Mouse (Mus musculus) liver, embryonic 16.5 days (tissue): ENCODE data around the gene Ralb. TPM values are rescaled to one million over a fixed set of nuclear protein-coding genes. Genes with fewer than 3 reads are reported as not detected.

Experiments
- ATAC-seq: fragments of 200-750 bp; cut with Nextera tagmentation; 2 replicates; pipeline ENCODE4 v1.8.0; 2017; ENCODE audit warnings: low read depth, mild to moderate bottlenecking, moderate number of reproducible peaks, moderate library complexity
- H3K27ac ChIP-seq: fragments of 300-500 bp; sonication (generic); 2 replicates; pipeline ENCODE4 v1.5.1; 2014; ENCODE audit warnings: mild to moderate bottlenecking, low read length
- H3K27me3 ChIP-seq: fragments of 300-500 bp; sonication (generic); 2 replicates; pipeline ENCODE4 v1.6.1; 2014; ENCODE audit warnings: low read depth, low read length, mixed read lengths; ENCODE audit not compliant: control insufficient read depth, insufficient read depth
- H3K36me3 ChIP-seq: fragments of 300-500 bp; sonication (generic); 2 replicates; pipeline ENCODE4 v1.6.1; 2014; ENCODE audit warnings: mild to moderate bottlenecking; ENCODE audit not compliant: control insufficient read depth, insufficient read depth
- H3K4me1 ChIP-seq: fragments of 300-500 bp; sonication (generic); 2 replicates; pipeline ENCODE4 v1.6.1; 2014; ENCODE audit warnings: low read depth, low read length, mixed read lengths; ENCODE audit not compliant: control insufficient read depth
- H3K4me2 ChIP-seq: fragments of 300-500 bp; sonication (generic); 2 replicates; pipeline ENCODE4 v1.6.1; 2014; ENCODE audit warnings: low read depth, low read length, mixed read lengths
- H3K4me3 ChIP-seq: fragments of 300-500 bp; sonication (generic); 2 replicates; pipeline ENCODE4 v1.5.1; 2014; ENCODE audit warnings: low read depth, mild to moderate bottlenecking, low read length
- H3K9ac ChIP-seq: fragments of 300-500 bp; sonication (generic); 2 replicates; pipeline ENCODE4 v1.6.1; 2014; ENCODE audit warnings: low read depth, low read length
- H3K9me3 ChIP-seq: fragments of 300-500 bp; sonication (generic); replicated peaks from 2 replicates; pipeline ENCODE4 v1.6.1; 2016; ENCODE audit warnings: low read length; ENCODE audit not compliant: control insufficient read depth
- WGBS: fragments of 180-500 bp; shearing (Covaris S2); extraction: QIAGEN DNeasy Blood & Tissue Kit; methylation state at CpG from one replicate; pipeline ENCODE4 v1.1.7; 2014; ENCODE audit not compliant: insufficient replicate concordance; 5-methylcytosine and 5-hydroxymethylcytosine counted together
- polyA plus RNA-seq: library from polyadenylated mRNA; unstranded; fragments of >200 nt; fragmentation: Nextera tagmentation; extraction: Ambion mirVana; gene quantifications from 2 replicates; pipeline ENCODE4 v1.2.1, GENCODE M21; 2015

The Ralb gene
- polyA plus RNA-seq, 1 experiment from 2014 or later, result 40.5 TPM

DNA sequence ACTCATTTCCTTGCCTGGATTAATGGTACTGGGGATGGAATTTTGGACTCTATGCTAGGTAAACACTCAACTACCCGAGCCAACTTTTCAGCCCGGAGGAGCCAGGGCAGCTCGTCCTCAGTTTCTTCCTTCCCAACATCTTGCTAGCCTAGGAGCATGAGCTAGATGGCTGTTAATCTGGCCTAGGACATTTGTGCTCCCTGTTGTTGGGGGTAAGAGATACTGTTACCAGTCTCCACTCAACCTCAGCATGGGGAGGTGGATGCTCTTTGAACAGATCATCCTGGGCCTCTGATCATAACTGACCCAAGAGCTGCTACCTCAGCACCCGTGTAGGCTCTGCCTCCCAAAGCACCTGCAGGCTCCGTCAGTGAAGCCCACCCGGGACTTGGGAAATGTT is 38.7 kb upstream of the Ralb start:
- no peak overlapping the region for H3K9ac ChIP-seq
- no peak overlapping the region for H3K27ac ChIP-seq
- H3K36me3 ChIP-seq, result no peaks in the 10 kb centered on the region
- 71% methylated on average over 6 of the region's 6 CpGs for WGBS
- no peaks in the 10 kb centered on the region for H3K27me3 ChIP-seq
- no peak overlapping the region for H3K4me3 ChIP-seq
- ATAC-seq, result no peak
- no peaks in the 10 kb centered on the region for H3K9me3 ChIP-seq
- peaks cover 10% of the 10 kb centered on the region for H3K4me1 ChIP-seq
- no peak overlapping the region for H3K4me2 ChIP-seq

DNA sequence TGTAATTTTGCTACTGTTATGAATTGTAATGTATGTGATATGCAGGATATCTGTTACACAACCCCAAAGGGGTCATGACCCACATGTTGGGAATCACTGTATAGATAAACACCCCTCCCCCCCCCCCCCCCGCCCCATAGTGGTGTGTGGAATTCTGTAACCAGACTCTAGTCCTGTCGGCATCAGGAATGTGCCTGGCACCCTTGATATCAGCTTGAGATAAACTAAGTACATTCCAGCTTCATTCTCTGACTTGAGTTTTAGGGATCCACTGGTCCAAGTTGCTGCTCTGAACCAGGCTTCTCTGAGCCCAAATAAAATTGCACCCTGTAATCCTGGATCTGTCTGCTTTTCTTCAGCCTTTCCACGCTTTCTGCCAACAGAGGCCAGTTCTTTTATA is 37.0 kb upstream of the Ralb start:
- 63% methylated on average over 3 of the region's 3 CpGs for WGBS
- no peak overlapping the region for H3K4me3 ChIP-seq
- peak overlapping the region; percentile 45 for H3K27ac ChIP-seq
- H3K4me1 ChIP-seq, result peaks cover 10% of the 10 kb centered on the region
- no peak overlapping the region for H3K4me2 ChIP-seq
- no peaks in the 10 kb centered on the region for H3K36me3 ChIP-seq
- no peaks in the 10 kb centered on the region for H3K27me3 ChIP-seq
- ATAC-seq, result peak; percentile 56
- no peak overlapping the region for H3K9ac ChIP-seq
- H3K9me3 ChIP-seq, result no peaks in the 10 kb centered on the region

DNA sequence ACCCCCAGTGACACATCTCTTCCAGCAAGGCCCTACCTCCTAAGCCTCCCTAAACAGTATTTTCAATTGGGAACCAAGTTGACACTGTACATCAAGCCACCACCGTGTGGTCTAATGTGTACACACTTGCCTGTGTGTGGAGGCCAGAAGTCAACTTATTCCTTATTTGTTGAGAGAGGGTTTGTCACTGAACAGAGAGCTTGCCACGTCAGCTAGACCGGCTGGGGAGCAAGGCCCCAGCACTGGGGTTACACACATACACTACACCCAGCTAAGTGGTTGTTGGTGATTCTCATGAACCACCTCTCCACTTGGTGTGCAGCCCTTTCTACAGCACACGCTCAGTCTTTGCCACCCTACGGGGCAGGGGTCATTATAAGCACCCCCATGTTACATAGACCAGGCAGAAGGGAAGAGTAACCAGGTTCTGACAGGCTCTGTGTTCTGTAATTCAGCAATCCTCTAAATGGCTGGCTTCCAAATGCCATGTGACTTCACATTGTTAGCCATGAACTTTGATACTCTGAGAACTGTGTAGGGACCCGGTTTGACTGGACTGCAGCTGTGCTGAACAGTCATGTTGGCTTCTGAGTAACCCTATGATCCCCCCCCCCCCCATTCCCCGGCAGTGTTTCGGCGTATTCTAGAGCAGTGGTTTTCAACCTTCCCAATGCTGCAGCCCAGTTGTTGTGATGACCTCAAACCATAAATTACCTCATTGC is 36.4 kb upstream of the Ralb start:
- WGBS, result 57% methylated on average over 9 of the region's 9 CpGs
- ATAC-seq, result peak; percentile 83

DNA sequence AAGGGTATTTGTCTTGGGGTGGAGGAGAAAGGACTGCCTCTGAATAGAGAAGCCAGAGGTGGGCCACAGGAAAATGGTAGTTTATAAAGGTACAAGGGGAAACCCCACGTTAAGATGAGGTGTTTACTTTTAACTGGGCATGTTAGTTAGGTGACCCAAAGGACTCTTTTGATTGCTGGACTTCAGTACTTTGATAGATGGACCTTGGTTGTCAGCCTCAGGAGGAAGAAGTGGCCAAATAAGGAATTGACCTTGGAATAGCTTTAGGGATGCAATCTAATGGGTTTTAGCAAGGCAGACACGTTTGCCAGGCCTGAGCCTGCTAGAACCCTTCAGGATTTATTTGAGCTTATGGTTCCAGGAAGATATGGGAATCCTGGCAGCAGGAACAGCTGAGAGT is 34.7 kb upstream of the Ralb start:
- no peaks in the 10 kb centered on the region for H3K27me3 ChIP-seq
- H3K4me2 ChIP-seq, result no peak overlapping the region
- peaks cover 5% of the 10 kb centered on the region for H3K4me1 ChIP-seq
- no peak overlapping the region for H3K27ac ChIP-seq
- H3K36me3 ChIP-seq, result no peaks in the 10 kb centered on the region
- H3K9ac ChIP-seq, result no peak overlapping the region
- no peak overlapping the region for H3K4me3 ChIP-seq
- WGBS, result 35% methylated on average over 2 of the region's 2 CpGs
- ATAC-seq, result no peak
- no peaks in the 10 kb centered on the region for H3K9me3 ChIP-seq

More for the DNA sequence above, 36.4 kb upstream of the Ralb start:
- no peaks in the 10 kb centered on the region for H3K27me3 ChIP-seq
- H3K4me3 ChIP-seq, result no peak overlapping the region
- H3K27ac ChIP-seq, result peak overlapping the region; percentile 86
- H3K4me1 ChIP-seq, result peaks cover 10% of the 10 kb centered on the region
- no peaks in the 10 kb centered on the region for H3K9me3 ChIP-seq
- no peak overlapping the region for H3K4me2 ChIP-seq
- H3K9ac ChIP-seq, result no peak overlapping the region
- no peaks in the 10 kb centered on the region for H3K36me3 ChIP-seq

DNA sequence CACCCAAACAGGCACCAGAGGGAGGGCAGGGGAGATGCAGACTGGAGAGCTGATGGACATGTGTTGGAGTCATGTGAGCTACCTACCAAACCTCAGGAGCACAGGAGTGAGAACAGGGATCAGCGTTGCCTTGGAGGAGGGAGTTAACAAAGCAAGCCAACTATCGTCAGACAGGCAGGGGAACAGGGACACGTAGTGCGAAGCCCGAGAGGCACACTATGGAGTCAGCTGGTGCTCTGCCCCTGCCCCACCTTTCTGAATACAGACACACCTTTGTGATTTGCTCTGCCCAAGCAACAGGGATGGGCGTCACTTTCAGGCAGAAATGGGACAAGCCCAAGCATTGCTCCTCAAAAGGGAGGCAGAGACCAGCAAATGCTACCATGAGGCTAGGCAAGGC is 33.1 kb upstream of the Ralb start:
- no peaks in the 10 kb centered on the region for H3K36me3 ChIP-seq
- no peak overlapping the region for H3K4me2 ChIP-seq
- WGBS, result 78% methylated on average over 6 of the region's 6 CpGs
- ATAC-seq, result no peak
- H3K4me3 ChIP-seq, result no peak overlapping the region
- H3K27ac ChIP-seq, result no peak overlapping the region
- H3K9ac ChIP-seq, result no peak overlapping the region
- H3K9me3 ChIP-seq, result no peaks in the 10 kb centered on the region
- H3K27me3 ChIP-seq, result no peaks in the 10 kb centered on the region
- H3K4me1 ChIP-seq, result no peaks in the 10 kb centered on the region; the same call in 1 of the 2 replicates

DNA sequence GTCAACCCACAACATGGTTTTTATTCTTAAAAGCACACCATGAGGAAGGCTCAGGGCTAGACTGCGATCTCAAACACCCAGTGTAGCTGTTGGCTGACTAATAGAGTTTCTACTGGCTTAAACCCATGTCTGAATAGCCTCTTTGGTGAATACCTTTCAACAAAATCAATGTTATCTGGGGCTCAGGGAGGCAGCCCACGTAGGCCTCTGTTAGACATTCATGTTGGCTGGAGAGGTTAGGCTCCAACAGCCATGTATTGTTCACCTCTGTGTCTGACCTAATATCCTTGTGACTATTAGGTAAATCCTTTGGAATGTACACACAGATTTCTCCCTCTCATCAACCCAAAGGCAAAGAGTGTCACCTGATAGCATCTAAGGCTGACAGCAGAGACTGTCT is 31.5 kb upstream of the Ralb start:
- Histone ChIP-seq H3K27me3 (no peaks in the 10 kb centered on the region), H3K4me2 (no peak overlapping the region), H3K9me3 (no peaks in the 10 kb centered on the region), H3K4me3 (no peak overlapping the region), H3K9ac (no peak overlapping the region), H3K36me3 (no peaks in the 10 kb centered on the region), H3K4me1 (no peaks in the 10 kb centered on the region; the same call in 1 of the 2 replicates), H3K27ac (no peak overlapping the region)
- ATAC-seq, result no peak
- WGBS, result 62% methylated on average over 2 of the region's 2 CpGs

DNA sequence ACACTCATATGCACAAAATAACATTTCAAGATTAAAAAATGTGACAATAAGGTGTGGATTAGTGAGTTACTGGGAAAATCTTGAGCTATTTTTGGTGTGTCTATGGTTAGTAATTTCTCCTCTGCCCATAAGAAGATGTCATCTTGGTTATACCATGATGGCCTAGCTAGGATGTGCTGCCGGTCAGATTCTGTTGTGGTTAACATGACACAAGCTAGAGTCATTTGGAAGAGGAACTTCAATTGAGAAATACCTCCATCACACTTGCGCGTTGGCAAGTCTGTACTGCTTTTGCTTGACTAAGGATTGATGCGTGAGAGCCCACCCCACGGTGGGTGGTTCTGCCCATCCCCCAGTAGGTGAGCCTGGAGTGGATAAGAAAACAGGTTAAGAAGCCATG is 29.7 kb upstream of the Ralb start:
- no peak overlapping the region for H3K9ac ChIP-seq
- H3K27ac ChIP-seq, result no peak overlapping the region
- ATAC-seq, result no peak

DNA sequence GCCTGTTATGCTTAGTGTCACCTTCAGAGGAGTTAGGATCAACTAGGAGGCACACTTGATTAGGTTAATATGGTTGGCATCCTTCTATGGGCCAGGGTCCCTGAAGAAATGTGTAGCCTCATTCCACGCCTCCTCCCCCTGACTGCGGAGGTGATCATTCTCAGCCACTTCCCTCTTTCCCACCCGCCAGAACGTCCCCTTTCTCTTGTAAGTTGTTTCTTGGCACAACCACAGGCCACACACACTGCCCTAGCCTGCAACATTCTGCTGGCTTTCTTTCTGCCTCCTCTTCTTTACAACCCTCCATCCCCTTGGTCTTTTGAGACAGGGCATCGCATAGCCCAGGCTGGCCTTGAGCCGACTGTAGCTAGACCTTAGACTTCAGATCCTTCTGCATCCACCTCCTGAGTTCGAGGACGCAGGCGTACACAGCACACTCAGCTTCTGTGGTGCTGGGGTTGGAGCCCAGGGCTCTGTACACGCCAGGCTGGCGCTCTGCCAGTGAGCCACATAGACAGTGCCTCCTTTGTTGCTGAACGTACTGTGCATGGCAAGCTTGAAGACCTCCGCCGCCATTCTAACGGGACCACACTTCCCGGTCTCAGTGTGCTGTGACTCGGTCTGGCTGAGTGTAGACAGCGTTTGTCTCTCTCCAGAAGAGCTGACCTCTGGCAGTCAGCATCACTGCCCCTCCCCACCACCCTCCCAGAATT is 28.7 kb upstream of the Ralb start:
- Histone ChIP-seq H3K27me3 (no peaks in the 10 kb centered on the region), H3K4me2 (no peak overlapping the region), H3K9me3 (0 out of 2 replicates have a peak, but pooled peaks cover 2% of the 10 kb centered on the region), H3K4me1 (no peaks in the 10 kb centered on the region; the same call in 1 of the 2 replicates), H3K9ac (no peak overlapping the region), H3K27ac (no peak overlapping the region), H3K4me3 (no peak overlapping the region), H3K36me3 (peaks cover 9% of the 10 kb centered on the region; the same call in 1 of the 2 replicates)
- no peak for ATAC-seq
- 62% methylated on average over 18 of the region's 18 CpGs for WGBS

More for the DNA sequence above, 29.7 kb upstream of the Ralb start:
- Histone ChIP-seq H3K36me3 (no peaks in the 10 kb centered on the region), H3K4me1 (no peaks in the 10 kb centered on the region; the same call in 1 of the 2 replicates), H3K4me2 (no peak overlapping the region), H3K9me3 (no peaks in the 10 kb centered on the region), H3K27me3 (no peaks in the 10 kb centered on the region), H3K4me3 (no peak overlapping the region)
- 57% methylated on average over 5 of the region's 5 CpGs for WGBS

DNA sequence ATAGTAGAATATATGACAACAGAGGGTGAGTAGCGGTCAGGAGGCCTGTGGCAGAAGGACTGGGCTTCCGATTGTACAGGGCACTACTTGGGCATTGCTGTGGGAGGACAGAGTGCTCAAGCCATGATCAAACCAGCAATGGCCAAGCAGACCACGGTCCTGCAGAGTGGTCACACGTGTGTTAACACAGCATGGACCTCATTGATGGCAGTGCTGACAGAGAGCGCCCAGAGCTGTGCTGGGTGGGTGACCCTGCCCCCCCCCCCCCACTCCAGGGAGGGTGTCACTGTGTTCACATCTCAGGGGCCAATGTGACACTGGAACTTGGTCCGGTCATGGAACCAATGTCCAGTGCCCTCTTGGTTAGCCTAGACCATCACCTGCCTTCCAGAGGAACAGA is 27.6 kb upstream of the Ralb start:
- H3K9me3 ChIP-seq, result 0 out of 2 replicates have a peak, but pooled peaks cover 2% of the 10 kb centered on the region
- H3K4me2 ChIP-seq, result no peak overlapping the region
- peaks cover 17% of the 10 kb centered on the region; the same call in 1 of the 2 replicates for H3K36me3 ChIP-seq
- no peak for ATAC-seq
- H3K4me3 ChIP-seq, result no peak overlapping the region
- H3K27ac ChIP-seq, result no peak overlapping the region
- H3K4me1 ChIP-seq, result no peaks in the 10 kb centered on the region; the same call in 1 of the 2 replicates
- no peaks in the 10 kb centered on the region for H3K27me3 ChIP-seq
- H3K9ac ChIP-seq, result no peak overlapping the region
- WGBS, result 69% methylated on average over 6 of the region's 6 CpGs
